Mouse (Mus musculus): ENCODE results near the gene Pick1.

Gene Pick1

DNA sequence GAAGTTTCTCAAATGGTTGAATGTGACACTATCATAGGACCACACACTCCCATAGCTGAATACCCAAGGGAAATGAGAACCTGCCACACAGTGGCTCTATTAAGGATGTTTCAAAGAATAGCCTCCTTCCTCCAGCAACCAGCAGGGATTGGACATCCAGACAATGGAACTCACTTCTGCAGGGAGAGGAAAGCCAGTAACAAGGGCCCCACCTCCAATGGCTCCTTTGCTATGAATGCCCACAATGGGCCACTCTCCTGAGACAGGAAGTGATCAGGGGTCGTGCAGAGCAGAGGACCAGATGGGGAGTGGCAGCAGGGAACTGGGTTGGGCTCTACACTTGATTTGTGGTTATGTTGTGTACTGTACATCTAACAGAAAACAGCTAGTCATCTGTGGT is 39.5 kb downstream of the Pick1 start:
- in situ Hi-C loops (cut with MboI, MseI) = no loop called here

GRCm38 (mm10) chr15:79270317-79271123 is 41.5 kb downstream of the Pick1 start:
- in situ Hi-C loops (cut with MboI, MseI) = no loop called here

DNA sequence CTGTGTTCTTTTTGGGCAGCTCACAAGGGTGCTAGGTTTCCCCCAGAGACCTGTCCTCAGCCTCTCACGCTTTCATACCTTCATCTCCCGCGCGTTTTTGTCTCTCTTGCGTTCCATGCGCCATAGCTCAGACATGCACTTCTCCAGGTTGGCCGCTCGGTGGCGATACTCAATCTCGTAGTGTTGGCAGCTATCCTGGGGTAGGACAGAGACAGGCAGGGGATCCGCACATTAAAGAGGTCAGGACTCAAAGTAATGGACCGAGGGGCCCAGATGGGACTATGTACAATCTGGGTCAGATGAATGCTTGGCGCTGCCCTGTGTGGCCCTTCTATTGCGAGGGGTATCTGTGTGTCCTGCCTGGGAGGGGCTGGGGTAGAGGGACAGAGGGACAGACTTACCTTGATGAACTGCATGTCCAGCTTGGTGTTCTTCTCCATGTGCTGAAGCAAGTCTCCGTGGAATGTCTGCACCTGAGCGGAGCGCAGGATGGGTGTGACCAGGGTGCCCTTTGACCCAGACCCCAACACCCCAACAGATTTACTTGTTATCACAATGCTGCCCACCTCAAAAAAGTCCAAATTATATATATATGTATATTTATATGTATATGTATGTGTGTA is 42.3 kb downstream of the Pick1 start:
- in situ Hi-C loops (cut with MboI, MseI) = no loop called here

DNA sequence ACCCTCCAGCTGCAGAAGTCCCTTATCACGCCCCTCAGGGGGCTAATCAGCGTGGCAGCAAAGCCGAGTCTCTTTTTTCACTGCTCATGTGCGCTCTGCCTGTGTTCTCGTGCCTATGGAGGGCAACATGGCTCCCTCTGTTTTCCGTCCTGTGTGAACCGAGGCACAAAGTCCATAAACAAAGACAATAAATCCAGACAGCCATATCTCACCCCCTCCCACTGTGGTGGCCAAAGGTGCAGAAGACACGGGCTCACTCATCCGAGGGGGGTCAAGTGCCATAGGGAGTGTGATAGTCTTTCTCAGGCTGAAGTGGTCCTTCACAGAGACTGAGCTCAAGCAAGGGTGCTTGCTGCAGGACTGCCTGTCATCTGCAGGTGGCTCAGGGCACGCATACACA is 44.0 kb downstream of the Pick1 start:
- in situ Hi-C loops (cut with MboI, MseI) = no loop called here

DNA sequence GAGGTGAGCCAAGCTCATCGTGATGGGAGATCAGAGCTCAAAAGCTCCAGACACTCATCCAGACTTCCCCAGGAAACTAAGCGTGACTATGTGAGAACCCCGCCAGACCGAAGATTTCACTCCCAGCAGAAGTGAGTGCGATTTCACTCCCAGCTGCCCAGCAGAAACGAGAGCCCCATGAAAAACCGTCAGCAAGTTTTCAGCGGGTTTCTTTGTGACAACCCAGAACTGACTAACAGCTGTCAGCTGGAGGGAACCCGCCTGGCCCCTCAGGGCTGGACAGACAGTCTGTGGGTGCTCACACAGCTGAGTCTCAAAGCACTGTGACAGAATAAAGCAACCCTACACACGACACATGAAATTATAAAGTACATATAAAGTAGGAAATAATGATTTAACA is 48.8 kb downstream of the Pick1 start:
- in situ Hi-C loops (cut with MboI, MseI) = loop anchor here in 1 of 2 experiments (5.0 kb wide), 1 partner anchor 45 kb away; no protein-coding TSS in a partner anchor

DNA sequence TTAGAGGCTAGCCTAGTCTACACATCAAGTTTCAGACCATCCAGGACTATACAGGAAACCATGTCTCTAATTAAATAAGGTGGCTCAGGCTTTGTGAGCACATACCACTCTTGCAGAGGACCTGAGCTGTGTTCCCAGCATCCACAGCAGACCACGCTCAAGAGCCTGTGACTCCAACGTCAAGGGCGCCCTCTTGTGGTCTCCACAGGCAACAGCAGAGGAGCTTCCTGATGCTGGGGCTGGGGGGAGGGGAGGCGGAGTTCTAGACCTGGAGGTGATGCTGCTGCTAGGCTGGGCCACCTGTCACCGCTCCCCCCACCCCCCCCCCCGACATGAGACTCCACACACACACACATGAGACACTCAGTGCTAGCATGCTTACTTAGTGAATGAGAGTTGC is 51.2 kb downstream of the Pick1 start:
- in situ Hi-C loops (cut with MboI, MseI) = no loop called here

DNA sequence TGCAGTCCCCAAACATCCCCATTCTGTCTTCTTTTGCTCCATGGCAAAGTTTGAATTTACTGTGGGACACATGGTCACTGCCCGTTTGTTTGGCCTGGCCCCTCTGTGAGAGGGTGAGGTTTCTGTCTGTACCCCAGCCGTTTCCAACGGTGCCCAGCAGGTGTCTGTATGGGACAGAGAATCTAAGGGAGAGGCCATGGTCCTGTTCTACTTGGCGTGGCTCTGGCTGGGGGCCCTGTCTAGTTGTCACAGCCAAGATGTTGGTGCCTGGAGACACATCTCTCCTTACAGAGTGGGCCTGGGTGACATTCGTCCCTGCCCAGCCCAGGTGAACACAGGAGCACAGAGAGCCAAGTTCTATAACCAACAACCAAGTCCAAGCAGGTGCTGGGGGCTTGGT is 51.9 kb downstream of the Pick1 start:
- in situ Hi-C loops (cut with MboI, MseI) = no loop called here

DNA sequence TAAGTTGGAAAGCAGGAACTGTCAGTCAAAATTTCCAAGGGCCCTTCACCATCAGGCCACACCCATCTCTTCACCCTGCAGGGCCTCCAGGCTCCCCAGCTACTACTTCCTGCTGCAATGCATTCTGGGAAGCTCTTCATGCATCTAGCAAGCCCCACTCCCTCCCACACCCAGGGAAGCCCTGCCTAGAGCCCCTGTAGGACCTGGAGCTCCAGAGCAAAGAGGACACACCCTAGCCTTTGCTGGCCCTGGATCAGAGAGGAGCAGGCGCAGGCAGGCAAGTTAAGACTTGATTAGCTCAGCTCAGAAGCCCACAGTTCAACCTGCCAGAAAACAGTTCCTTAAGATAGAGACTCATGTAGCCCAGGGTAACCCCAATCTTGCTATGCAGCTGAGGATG is 52.4 kb downstream of the Pick1 start:
- in situ Hi-C loops (cut with MboI, MseI) = no loop called here

- in situ Hi-C loops (cut with MboI, MseI) = no loop called here
Measured at GRCm38 (mm10) chr15:79282434-79282833, 53.5 kb downstream of the Pick1 start.

DNA sequence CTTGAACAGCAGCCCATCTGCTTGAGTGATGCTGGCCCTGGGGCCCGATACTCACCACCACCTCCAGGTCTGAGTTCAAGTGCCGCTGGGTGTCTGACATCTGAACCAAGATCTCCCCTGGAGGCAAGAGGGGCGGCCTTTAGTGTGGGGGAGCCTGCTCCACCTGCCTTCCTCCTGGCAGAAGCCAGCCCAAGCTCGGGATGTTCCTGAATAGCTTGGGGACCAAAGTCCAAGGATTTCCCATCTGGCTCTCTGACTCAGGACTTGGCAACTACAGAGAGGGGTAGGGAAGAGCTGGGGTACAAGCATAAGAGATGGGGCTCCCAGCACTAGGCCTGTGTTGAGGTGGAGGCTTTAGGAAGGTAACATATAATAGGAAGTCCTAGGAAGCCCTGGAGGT is 54.4 kb downstream of the Pick1 start:
- in situ Hi-C loops (cut with MboI, MseI) = no loop called here

- in situ Hi-C loops (cut with MboI, MseI) = no loop called here
Measured at GRCm38 (mm10) chr15:79285399-79285798, 56.4 kb downstream of the Pick1 start, which contains the start of gene Baiap2l2. TSS of gene Baiap2l2 (minus strand) at chr15:79285537.

- in situ Hi-C loops (cut with MboI, MseI) = no loop called here
Measured at GRCm38 (mm10) chr15:79286141-79286540, 57.2 kb downstream of the Pick1 start.

DNA sequence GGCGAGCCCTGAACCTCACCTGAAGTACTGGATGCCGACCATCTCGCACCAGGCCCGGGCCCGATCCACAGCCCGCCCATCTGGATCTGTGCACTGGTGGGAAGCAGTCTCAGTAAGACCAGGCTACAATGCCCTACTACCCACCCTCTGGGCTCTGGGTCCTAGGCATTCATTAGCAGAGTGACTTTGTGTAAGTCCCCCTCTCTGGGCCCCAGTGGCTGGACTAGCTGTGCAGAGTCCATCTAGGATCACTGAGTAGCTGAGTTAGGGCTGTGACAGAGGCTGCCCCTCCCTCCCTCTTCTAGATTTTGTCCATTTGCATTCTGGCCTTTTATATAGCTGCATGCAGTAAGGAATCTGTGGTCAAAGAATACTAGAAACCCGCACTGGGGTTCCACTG is 58.1 kb downstream of the Pick1 start:
- in situ Hi-C loops (cut with MboI, MseI) = no loop called here

DNA sequence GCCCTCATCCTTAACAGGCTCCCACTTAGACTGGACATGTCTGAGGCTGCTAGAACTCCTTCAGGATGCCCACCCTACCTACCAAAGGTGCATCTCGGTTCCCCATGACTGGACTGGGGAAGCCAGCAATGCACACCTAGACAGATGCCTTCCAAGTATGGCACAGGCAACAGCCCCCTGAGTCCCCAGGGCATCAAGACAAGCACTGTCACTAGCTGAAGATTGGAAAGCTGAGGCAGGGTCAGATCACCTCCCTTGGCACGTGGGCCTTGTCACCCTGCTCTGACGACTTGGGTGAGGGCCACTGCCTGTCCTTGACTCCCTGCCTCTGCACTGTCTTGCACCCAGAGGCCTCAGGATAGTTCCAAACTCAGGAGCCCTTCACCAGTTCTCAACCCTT is 59.4 kb downstream of the Pick1 start:
- in situ Hi-C loops (cut with MboI, MseI) = no loop called here

- in situ Hi-C loops (cut with MboI, MseI) = no loop called here
Measured at GRCm38 (mm10) chr15:79289441-79289840, 60.5 kb downstream of the Pick1 start.

GRCm38 (mm10) chr15:79290340-79290739 is 61.4 kb downstream of the Pick1 start:
- in situ Hi-C loops (cut with MboI, MseI) = loop anchor here in 1 of 2 experiments (5.0 kb wide), 1 partner anchor 48 kb away; no protein-coding TSS in a partner anchor

DNA sequence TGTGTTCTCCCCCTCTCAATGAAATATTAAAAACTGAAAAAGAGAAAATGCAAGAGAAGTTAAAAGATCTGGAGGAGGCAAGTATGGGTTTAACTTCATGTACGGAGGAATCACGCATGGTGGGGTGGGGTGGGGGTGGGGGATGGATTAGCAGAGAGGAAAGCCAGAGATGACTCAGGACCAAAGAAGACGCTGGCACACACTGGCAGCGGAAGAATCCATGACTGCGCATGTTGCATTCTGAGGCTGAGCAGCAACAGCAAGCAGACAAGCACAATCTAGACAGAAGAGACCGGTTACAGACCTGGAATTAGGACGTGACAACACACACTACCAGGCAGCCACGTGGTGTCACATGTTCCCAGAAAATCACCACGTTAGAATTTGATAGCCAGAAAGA is 63.8 kb downstream of the Pick1 start:
- in situ Hi-C loops (cut with MboI, MseI) = loop anchor here in 1 of 2 experiments (5.0 kb wide), 1 partner anchor 50 kb away; no protein-coding TSS in a partner anchor

- in situ Hi-C loops (cut with MboI, MseI) = loop anchor here in 1 of 2 experiments (5.0 kb wide), 1 partner anchor 101 kb away; no protein-coding TSS in a partner anchor
Measured at GRCm38 (mm10) chr15:79298553-79298952, 69.6 kb downstream of the Pick1 start.

All from T-helper 17 cell (primary cell).